Mouse (Mus musculus) C2C12 (cell line): Measurements from ENCODE around the gene Dock10. TPM values are rescaled to one million over a fixed set of nuclear protein-coding genes. Genes with fewer than 3 reads are reported as not detected.

ENCODE experiments used
- H3K27me3 ChIP-seq: one replicate; pipeline ENCODE4 v1.6.1; 2011; ENCODE audit not compliant: control insufficient read depth, insufficient read depth, insufficient read length
- H3K36me3 ChIP-seq: one replicate; pipeline ENCODE4 v1.6.1; 2011; ENCODE audit not compliant: control insufficient read depth, insufficient read depth
- H3K4me3 ChIP-seq: one replicate; pipeline ENCODE4 v1.5.1; 2011; ENCODE audit warnings: mild to moderate bottlenecking, control low read depth; ENCODE audit not compliant: poor library complexity, insufficient read depth, severe bottlenecking
- H3K79me2 ChIP-seq: one replicate; pipeline ENCODE4 v1.6.1; 2011; ENCODE audit not compliant: control insufficient read depth, insufficient read depth
- H3K79me3 ChIP-seq: one replicate; pipeline ENCODE4 v1.6.1; 2011; ENCODE audit warnings: low read depth, control low read depth
- H3ac ChIP-seq: one replicate; pipeline ENCODE3; 2011; ENCODE audit warnings: low read depth; ENCODE audit not compliant: control insufficient read depth, insufficient read length
- CEBPB ChIP-seq: IDR thresholded peaks from one replicate; pipeline ENCODE4 v1.6.1; 2011; ENCODE audit warnings: low read depth, mild to moderate bottlenecking, control low read depth, moderate library complexity
- CTCF ChIP-seq: IDR thresholded peaks from one replicate; pipeline ENCODE4 v1.5.1; 2011; ENCODE audit not compliant: control insufficient read depth, insufficient read depth, insufficient read length
- FOSL1 ChIP-seq: IDR thresholded peaks from one replicate; pipeline ENCODE4 v1.8.0; 2011; ENCODE audit warnings: mild to moderate bottlenecking, low read length; ENCODE audit not compliant: poor library complexity, insufficient read depth, severe bottlenecking
- MAX ChIP-seq: IDR thresholded peaks from one replicate; pipeline ENCODE4 v1.6.1; 2011; ENCODE audit warnings: mild to moderate bottlenecking, control low read depth
- MYOD1 ChIP-seq: IDR thresholded peaks from one replicate; pipeline ENCODE4 v1.6.1; 2011; ENCODE audit warnings: low read depth; ENCODE audit not compliant: control insufficient read depth, insufficient read length
- MYOG ChIP-seq: IDR thresholded peaks from one replicate; pipeline ENCODE4 v1.6.1; 2011; ENCODE audit not compliant: control insufficient read depth, insufficient read length; ENCODE audit errors: extremely low read depth
- USF1 ChIP-seq: IDR thresholded peaks from one replicate; pipeline ENCODE4 v1.6.1; 2011; ENCODE audit warnings: low read depth, mild to moderate bottlenecking, control low read depth, moderate library complexity
- polyA plus RNA-seq: library from polyadenylated mRNA; unstranded; fragments of >200 nt; fragmentation: generic; extraction: Trizol; gene quantifications from one replicate; pipeline ENCODE4 v1.2.1, GENCODE M21; 2012; ENCODE audit warnings: missing spikeins

Dock10 gene
- polyA plus RNA-seq, 1 experiment = 0.20 TPM

DNA sequence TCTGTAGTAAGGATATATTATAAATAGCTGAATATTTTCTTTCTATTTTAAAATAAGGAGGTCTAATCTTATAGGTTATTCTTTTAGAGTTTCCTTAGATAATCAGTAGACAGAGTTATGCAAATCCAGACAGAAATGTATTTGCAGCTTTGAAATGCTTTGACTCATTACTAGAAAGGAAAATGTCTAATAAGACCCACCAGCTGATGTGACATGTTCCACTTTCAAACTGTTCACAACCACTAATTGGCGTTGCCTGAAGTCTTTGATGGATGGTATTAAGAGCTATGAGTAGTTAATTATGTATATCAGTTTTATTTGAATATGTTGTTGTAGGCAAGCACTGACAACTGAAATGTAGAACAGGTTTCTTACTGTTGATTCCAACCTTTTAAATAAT lies 298.4 kb downstream of the Dock10 start:
- H3K79me3 ChIP-seq = no peaks in the 10 kb centered on the region
- no peak overlapping the region for H3ac ChIP-seq
- H3K79me2 ChIP-seq = no peaks in the 10 kb centered on the region
- no peaks in the 10 kb centered on the region for H3K27me3 ChIP-seq
- TF ChIP-seq CTCF (no peak), MYOG (no peak), USF1 (no peak), FOSL1 (no peak), MYOD1 (no peak), MAX (no peak), CEBPB (no peak)
- H3K4me3 ChIP-seq = no peak overlapping the region
- H3K36me3 ChIP-seq = no peaks in the 10 kb centered on the region

DNA sequence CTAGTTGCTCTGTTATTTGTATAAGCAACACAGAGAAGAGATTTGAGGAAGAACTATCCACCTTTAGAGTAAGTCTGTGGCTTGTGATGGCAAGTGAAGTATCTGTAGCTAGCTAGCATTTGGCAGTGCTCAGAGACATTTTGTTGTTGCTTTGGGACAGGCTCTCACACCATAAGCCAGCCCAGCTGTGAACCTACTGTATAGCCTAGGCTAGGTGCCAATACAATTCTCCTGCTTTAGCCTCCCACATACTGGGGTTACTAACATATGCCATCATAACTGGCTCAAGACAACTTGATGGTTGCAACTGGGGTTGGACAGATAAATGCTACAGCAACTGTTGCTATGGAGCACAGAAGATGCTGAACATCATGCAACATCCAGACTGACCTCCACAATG lies 298.9 kb downstream of the Dock10 start:
- Histone ChIP-seq H3K36me3 (no peaks in the 10 kb centered on the region), H3K79me3 (no peaks in the 10 kb centered on the region), H3ac (no peak overlapping the region), H3K4me3 (no peak overlapping the region), H3K27me3 (no peaks in the 10 kb centered on the region), H3K79me2 (no peaks in the 10 kb centered on the region)
- TF ChIP-seq MYOD1 (no peak), CEBPB (no peak), USF1 (no peak), CTCF (no peak), MYOG (no peak), MAX (no peak), FOSL1 (no peak)

DNA sequence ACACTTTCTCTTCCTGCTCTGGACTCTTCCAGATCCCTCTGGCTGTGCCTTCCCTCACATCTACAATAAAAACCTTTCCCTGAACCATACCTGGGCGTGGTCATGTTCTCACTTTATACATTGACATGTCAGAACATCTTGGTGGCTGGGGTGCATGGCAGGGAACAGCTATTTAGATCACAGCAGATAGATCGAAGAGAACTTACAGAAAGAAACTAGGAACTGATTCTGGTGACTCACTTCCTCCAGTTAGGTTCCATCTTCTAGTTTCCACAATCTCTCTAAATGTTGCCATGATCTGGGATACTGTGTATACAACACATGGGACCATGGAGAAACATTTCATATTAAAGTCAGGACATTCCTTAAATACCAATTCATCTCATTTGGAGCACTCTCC lies 304.4 kb downstream of the Dock10 start:
- H3ac ChIP-seq = no peak overlapping the region
- H3K36me3 ChIP-seq = no peaks in the 10 kb centered on the region
- no peaks in the 10 kb centered on the region for H3K79me3 ChIP-seq
- TF ChIP-seq CTCF (no peak), CEBPB (no peak), FOSL1 (no peak), USF1 (no peak), MYOD1 (no peak), MAX (no peak), MYOG (no peak)
- H3K27me3 ChIP-seq = no peaks in the 10 kb centered on the region
- H3K79me2 ChIP-seq = no peaks in the 10 kb centered on the region
- H3K4me3 ChIP-seq = no peak overlapping the region

DNA sequence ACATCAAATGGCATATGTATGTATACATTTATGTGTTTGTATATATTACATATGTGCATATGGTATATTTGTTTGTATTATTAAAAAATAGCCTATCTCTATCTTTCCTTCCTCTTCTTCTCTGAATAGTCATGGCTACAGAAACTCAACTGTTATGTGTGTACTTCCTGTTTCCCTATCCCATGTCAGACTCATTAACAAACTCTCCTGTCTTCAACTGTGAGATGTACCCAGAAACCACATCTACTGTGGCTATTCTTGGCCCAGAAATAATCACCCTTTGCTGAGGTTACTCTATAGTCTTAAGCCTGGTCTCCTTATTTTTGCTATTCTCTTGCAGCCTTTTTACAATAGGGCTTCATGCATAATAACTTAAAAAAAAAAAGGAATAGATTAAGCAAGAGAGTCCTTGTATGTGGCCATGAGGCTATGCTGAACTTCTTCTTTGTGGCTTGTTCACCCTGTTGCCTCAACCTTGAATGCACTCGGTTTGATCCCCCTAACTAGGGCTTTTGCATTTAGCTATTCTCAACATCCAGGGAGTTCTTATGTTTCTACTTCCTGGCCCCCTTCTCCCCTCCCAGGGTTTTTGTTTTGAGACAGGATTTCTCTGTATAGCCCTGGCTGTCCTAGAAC lies 306.3 kb downstream of the Dock10 start:
- Histone ChIP-seq H3ac (no peak overlapping the region), H3K36me3 (no peaks in the 10 kb centered on the region), H3K79me2 (no peaks in the 10 kb centered on the region), H3K79me3 (no peaks in the 10 kb centered on the region), H3K27me3 (no peaks in the 10 kb centered on the region), H3K4me3 (no peak overlapping the region)
- TF ChIP-seq MYOD1 (no peak), USF1 (no peak), CEBPB (no peak), FOSL1 (no peak), MYOG (no peak)
